Mouse (Mus musculus): ENCODE measurements at regions not wholly inside any gene's neighbourhood (a gene's known extent, or its start where the extent isn't known, plus 50 kb on each side); places are given as distances from the start of the nearest gene placed in this dataset.

GRCm38 (mm10) chr5:116776450-116776849, 184.8 kb upstream of the Srrm4 start:
- TF ChIP-seq CTCF (IDR thresholded peaks at IDR 0.05; ENCODE audit: low read depth) (peak; percentile 45), EP300 (optimal IDR thresholded peaks at IDR 0.05) (no peak)
